Mouse (Mus musculus): ENCODE results near the gene Ctdsp1. TPM values are rescaled to one million over a fixed set of nuclear protein-coding genes. Genes with fewer than 3 reads are reported as not detected.

The Ctdsp1 gene
- total RNA-seq, 2 experiments from 2014 or later: 22.8 to 30.7 TPM

GRCm38 (mm10) chr1:74374980-74375379, 16.3 kb upstream of the Ctdsp1 start, which contains the start of gene Slc11a1:
Gene Slc11a1 (plus strand): TSS chr1:74375195.
- ATAC-seq (replicated peaks; ENCODE audit: low FRiP score, poor library complexity, severe bottlenecking): no peak

GRCm38 (mm10) chr1:74375561-74375960, 15.7 kb upstream of the Ctdsp1 start:
- ATAC-seq (replicated peaks; ENCODE audit: low FRiP score, poor library complexity, severe bottlenecking): no peak

GRCm38 (mm10) chr1:74376396-74376795, 14.9 kb upstream of the Ctdsp1 start:
- no peak for ATAC-seq (replicated peaks; ENCODE audit: low FRiP score, poor library complexity, severe bottlenecking)

- ATAC-seq (replicated peaks; ENCODE audit: low FRiP score, poor library complexity, severe bottlenecking): no peak
Measured at GRCm38 (mm10) chr1:74379058-74379504, 12.2 kb upstream of the Ctdsp1 start.

- ATAC-seq (replicated peaks; ENCODE audit: low FRiP score, poor library complexity, severe bottlenecking): no peak
Measured at GRCm38 (mm10) chr1:74380484-74380883, 10.8 kb upstream of the Ctdsp1 start.

- ATAC-seq (replicated peaks; ENCODE audit: low FRiP score, poor library complexity, severe bottlenecking): no peak
Measured at GRCm38 (mm10) chr1:74381588-74382021, 9.7 kb upstream of the Ctdsp1 start.

- no peak for ATAC-seq (replicated peaks; ENCODE audit: low FRiP score, poor library complexity, severe bottlenecking)
Measured at GRCm38 (mm10) chr1:74383385-74383784, 7.9 kb upstream of the Ctdsp1 start.

GRCm38 (mm10) chr1:74384525-74384924, 6.8 kb upstream of the Ctdsp1 start:
- no peak for ATAC-seq (replicated peaks; ENCODE audit: low FRiP score, poor library complexity, severe bottlenecking)

GRCm38 (mm10) chr1:74385064-74385463, 6.2 kb upstream of the Ctdsp1 start:
- no peak for ATAC-seq (replicated peaks; ENCODE audit: low FRiP score, poor library complexity, severe bottlenecking)

GRCm38 (mm10) chr1:74385531-74385930, 5.8 kb upstream of the Ctdsp1 start:
- ATAC-seq (replicated peaks; ENCODE audit: low FRiP score, poor library complexity, severe bottlenecking): no peak

GRCm38 (mm10) chr1:74386363-74386713, 5.0 kb upstream of the Ctdsp1 start:
- ATAC-seq (replicated peaks; ENCODE audit: low FRiP score, poor library complexity, severe bottlenecking): no peak

GRCm38 (mm10) chr1:74386714-74387385, 4.5 kb upstream of the Ctdsp1 start:
- peak; percentile 72 for ATAC-seq (replicated peaks; ENCODE audit: low FRiP score, poor library complexity, severe bottlenecking)

- no peak for ATAC-seq (replicated peaks; ENCODE audit: low FRiP score, poor library complexity, severe bottlenecking)
Measured at GRCm38 (mm10) chr1:74387386-74387988, 3.8 kb upstream of the Ctdsp1 start.

- no peak for ATAC-seq (replicated peaks; ENCODE audit: low FRiP score, poor library complexity, severe bottlenecking)
Measured at GRCm38 (mm10) chr1:74388398-74388920, 2.9 kb upstream of the Ctdsp1 start.

- no peak for ATAC-seq (replicated peaks; ENCODE audit: low FRiP score, poor library complexity, severe bottlenecking)
Measured at GRCm38 (mm10) chr1:74389831-74390286, 1.4 kb upstream of the Ctdsp1 start.

- 0 out of 2 replicates have a peak, but pooled peaks have one; percentile 18 for ATAC-seq (replicated peaks; ENCODE audit: low FRiP score, poor library complexity, severe bottlenecking)
Measured at GRCm38 (mm10) chr1:74390287-74390906, 912 bp upstream of the Ctdsp1 start.

GRCm38 (mm10) chr1:74391844-74392441, 634 bp downstream of the Ctdsp1 start:
- peak; percentile 47 for ATAC-seq (replicated peaks; ENCODE audit: low FRiP score, poor library complexity, severe bottlenecking)

- ATAC-seq (replicated peaks; ENCODE audit: low FRiP score, poor library complexity, severe bottlenecking): no peak
Measured at GRCm38 (mm10) chr1:74392446-74392994, 1.2 kb downstream of the Ctdsp1 start.

GRCm38 (mm10) chr1:74393010-74393409, 1.7 kb downstream of the Ctdsp1 start:
- ATAC-seq (replicated peaks; ENCODE audit: low FRiP score, poor library complexity, severe bottlenecking): no peak

- no peak for ATAC-seq (replicated peaks; ENCODE audit: low FRiP score, poor library complexity, severe bottlenecking)
Measured at GRCm38 (mm10) chr1:74393697-74394096, 2.4 kb downstream of the Ctdsp1 start.

Measured in erythroblast, adult 5-6 weeks (primary cell).